Mouse (Mus musculus) embryonic fibroblast, embryonic 13.5 days (primary cell): ENCODE data around the gene Tbp.
A peak's percentile ranks its signal among the peaks of the same experiment; 100 is the strongest.

Source experiments
- CTCF ChIP-seq: IDR thresholded peaks from 2 replicates; pipeline ENCODE4 v1.5.1; 2011; ENCODE audit warnings: mild to moderate bottlenecking, control low read depth, low read length, moderate library complexity, borderline replicate concordance; ENCODE audit not compliant: insufficient read depth
- POLR2A ChIP-seq: IDR thresholded peaks from 2 replicates; pipeline ENCODE4 v1.6.1; 2011; ENCODE audit warnings: low read depth, mild to moderate bottlenecking, control low read depth, low read length, moderate library complexity

DNA sequence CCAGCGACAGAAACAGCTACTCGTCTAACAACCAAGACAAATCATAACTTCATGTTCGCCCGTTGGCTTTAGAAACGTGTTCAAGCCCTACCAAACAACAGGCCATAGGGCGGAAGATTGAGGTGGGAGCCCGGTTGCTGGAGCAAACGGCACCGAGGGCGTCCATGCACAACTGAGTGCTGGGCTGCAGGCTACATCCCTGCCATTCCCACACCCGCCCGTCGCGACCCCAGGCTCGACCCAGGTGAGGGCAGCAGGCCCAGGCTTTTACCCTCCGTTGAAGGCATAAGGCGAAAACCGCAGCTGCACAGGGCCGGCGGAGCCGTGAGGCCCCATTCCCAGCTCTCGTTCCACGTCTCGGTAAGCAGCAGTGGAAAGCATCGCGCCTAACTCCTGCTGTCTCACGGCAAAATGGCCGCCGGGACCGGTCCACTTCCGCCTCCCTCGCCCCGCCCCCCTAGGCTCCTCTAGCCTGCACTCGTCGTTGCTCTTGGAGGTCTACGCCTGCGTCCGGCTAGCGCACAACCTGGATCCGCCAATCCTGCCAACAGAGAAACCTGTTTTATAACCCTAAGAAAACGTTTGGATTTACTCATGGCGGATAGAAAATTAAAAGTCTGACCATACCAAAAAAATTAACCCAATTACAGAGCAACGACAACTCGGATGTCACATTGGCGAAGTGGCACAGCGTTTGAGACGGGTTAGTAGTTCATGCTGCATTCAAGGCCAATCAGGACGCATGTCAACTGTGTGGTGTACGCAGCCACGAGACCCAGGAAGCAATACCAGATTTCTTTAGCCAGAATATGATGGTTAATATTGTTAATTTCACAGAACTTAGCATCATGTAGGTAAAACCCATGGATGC, 1.6 kb upstream of the Tbp start:
- no peak for TF ChIP-seq CTCF
- peak; percentile 88 for TF ChIP-seq POLR2A
